Mouse (Mus musculus) left cerebral cortex, adult 2 months (tissue): ENCODE results near the gene Nol10. TPM values are rescaled to one million over a fixed set of nuclear protein-coding genes. Genes with fewer than 3 reads are reported as not detected.

Source experiments
- DNase-seq, 2 experiments: peaks; one replicate each; pipeline ENCODE4 v3.0.0; 2021 to 2022; ENCODE audit warnings: low spot score in 2 of 2, mixed read lengths in 1 of 2; ENCODE audit errors: extremely low spot score in 1 of 2
- H3K27ac ChIP-seq: fragments of 200-600 bp; 2 replicates; pipeline ENCODE4 v1.8.1; 2022
- H3K4me3 ChIP-seq: fragments of 200-600 bp; 2 replicates; pipeline ENCODE4 v1.8.1; 2022
- CTCF ChIP-seq: fragments of 200-600 bp; IDR thresholded peaks from 2 replicates; pipeline ENCODE4 v1.8.1; 2022; ENCODE audit warnings: antibody characterized with exemption, mild to moderate bottlenecking, moderate library complexity
- intact Hi-C: fragments of 180-260 bp; cut with DNase I; formaldehyde crosslinking; loops from one replicate; pipeline ENCODE4 v1.15.1; 2025
- total RNA-seq, 2 experiments: library from RNA; stranded (reverse); gene quantifications; 2 replicates each; pipeline ENCODE4 v1.2.3; 2021

The Nol10 gene
- total RNA-seq, 2 experiments from 2014 or later: 20.5 to 21.4 TPM

GRCm38 (mm10) chr12:17333459-17333858, 14.8 kb upstream of the Nol10 start:
- DNase-seq: no peak
- intact Hi-C loops: no loop called here
- TF ChIP-seq CTCF: no peak
- Histone ChIP-seq H3K4me3 (no peak overlapping the region), H3K27ac (no peak overlapping the region)

DNA sequence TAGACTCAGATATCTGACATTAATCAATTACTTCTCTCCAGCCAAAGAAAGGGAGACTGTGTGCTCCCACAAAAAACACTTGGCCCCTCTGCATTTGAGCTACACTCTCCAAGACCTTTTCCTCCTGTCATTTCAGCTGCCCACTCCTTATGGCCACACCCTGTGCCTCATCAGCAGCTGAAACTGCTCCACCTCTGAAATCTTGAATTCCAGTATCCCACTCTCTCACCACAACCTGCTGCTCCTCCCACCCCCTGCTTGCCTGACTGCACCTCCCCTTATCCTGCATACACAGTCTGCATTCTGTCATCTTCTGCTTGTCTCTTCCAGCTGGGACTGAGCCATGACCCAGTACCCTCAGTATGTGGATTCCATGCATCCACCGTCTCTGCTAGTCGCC, 9.9 kb upstream of the Nol10 start:
- Histone ChIP-seq H3K4me3 (no peak overlapping the region), H3K27ac (no peak overlapping the region)
- intact Hi-C loops: no loop called here
- TF ChIP-seq CTCF: no peak
- no peak for DNase-seq

DNA sequence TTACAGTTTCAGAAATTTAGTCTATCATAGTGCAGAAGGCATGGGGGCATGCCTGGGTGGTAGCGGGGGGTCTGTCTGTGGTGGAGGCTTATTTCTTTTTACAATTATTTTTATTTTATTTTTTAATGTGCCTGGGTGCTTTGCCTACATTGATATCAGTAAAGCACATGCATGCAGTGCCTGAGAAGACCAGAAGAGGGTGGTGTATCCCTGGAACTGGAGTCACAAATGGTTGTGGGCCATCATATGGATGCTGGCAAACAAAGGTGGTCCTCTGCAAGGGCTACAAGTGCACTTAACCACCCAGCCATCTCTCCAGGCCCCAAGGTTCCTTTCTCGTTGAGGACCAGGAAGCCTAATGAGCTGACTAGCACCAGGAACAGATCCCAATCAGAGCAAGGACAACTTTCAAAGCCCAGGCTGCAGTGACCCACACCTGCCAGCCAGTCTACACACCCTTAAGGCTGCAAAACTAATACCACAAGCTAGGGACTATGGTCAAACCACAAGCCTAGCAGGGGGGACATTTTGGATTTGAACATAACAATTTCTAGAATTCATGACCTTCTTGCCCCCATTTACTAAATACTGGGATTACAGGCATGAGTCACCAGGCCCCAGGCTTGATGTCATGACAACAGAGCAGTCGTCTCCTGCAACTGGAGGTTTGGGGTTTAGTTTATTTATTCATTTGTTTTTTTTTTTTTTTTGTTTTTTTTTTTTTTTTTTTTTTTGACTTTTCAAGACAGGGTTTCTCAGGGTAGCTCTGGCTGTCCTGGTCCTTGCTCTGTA, 8.9 kb upstream of the Nol10 start:
- DNase-seq: no peak
- H3K4me3 ChIP-seq: no peak overlapping the region
- peak; percentile 39 for TF ChIP-seq CTCF
- intact Hi-C loops: no loop called here
- no peak overlapping the region for H3K27ac ChIP-seq

DNA sequence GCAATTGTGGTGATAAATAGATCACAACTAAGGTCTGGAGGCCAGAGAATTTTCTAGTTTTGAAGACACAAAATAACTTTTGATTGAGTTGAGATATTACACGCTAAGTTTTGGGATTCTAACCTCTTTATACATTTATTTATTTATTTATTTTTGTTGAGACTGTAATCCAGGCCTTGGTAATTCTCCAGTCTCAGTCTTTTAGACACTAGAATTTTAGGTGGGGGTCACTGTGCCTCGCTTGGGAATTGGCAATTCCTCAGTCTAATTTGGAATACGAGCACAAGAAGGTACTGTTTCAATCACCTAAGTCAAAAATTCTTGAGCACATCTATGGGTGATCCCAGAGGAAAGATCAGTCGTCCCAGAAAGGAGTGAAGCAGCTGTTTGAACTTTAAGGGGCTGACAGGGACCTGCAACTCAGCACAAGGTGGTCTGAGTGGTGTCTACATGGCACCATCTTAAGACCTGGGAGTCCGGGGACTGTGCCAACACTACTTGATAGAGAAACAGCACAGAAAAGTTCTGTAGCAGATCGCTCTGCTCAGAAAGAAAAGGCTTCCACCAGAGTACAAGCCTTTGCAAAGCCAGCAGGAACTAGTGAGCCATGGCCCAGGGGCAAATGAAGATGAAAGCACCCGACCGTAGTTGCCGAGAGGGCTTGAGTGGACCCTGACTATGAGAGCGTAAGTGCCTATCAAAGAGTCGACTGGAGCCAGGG, 771 bp upstream of the Nol10 start:
- no peak for TF ChIP-seq CTCF
- intact Hi-C loops: loop anchor here (2.0 to 10.0 kb wide), 2 partner anchors 81 to 533 kb away; partner anchors contain the start of genes E2f6 and Pdia6
- no peak for DNase-seq
- Histone ChIP-seq H3K4me3 (peak overlapping the region; percentile 88), H3K27ac (peak overlapping the region; percentile 81)

DNA sequence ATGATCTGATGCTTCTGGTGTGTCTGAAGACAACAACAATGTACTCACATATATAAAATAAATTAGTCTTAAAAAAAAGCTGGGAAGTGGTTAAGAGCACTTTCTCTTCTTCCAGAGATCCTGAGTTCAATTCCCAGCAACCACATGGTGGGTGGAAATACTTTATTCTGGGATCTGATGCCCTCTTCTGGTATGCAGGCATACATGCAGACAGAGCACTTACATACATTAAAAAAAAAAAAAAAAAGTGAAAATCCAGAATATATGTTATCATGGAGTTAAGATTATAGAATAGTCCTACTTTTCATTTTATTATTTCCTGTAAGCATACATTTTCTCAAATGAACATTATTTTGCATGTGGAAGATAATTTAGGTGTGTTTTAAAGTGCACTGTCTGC, 1.8 kb downstream of the Nol10 start:
- intact Hi-C loops: no loop called here

GRCm38 (mm10) chr12:17356853-17357252, 8.6 kb downstream of the Nol10 start:
- TF ChIP-seq CTCF: peak; percentile 45
- no peak for DNase-seq
- no peak overlapping the region for H3K27ac ChIP-seq
- intact Hi-C loops: no loop called here
- H3K4me3 ChIP-seq: no peak overlapping the region

More for the DNA sequence above, 1.8 kb downstream of the Nol10 start:
- TF ChIP-seq CTCF: peak; percentile 27
- DNase-seq: no peak
- Histone ChIP-seq H3K4me3 (no peak overlapping the region), H3K27ac (no peak overlapping the region)

DNA sequence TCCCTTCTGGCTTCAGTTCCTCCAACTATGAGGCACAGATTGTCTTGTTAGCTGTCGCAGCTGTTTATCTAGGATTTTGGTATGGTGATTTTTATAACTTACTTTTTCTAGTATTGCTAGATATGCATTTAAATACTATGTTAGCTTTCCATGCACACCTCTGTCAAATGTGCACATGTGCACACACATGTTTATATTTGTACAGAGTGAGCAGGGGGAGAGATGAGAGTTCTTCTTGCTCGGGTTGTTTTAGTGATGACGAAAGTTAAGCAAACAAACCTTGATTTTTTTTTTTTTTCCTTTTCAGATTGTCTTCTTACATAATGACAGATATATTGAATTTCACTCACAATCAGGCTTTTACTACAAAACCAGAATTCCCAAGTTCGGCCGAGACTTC, 9.5 kb downstream of the Nol10 start:
- no peak for DNase-seq
- no peak for TF ChIP-seq CTCF
- no peak overlapping the region for H3K27ac ChIP-seq
- H3K4me3 ChIP-seq: no peak overlapping the region
- intact Hi-C loops: no loop called here

GRCm38 (mm10) chr12:17358981-17359380, 10.7 kb downstream of the Nol10 start:
- TF ChIP-seq CTCF: peak; percentile 50
- peak in 1 of 2 experiments; percentile 34 for DNase-seq
- intact Hi-C loops: no loop called here
- no peak overlapping the region for H3K27ac ChIP-seq
- no peak overlapping the region for H3K4me3 ChIP-seq

- H3K27ac ChIP-seq: no peak overlapping the region
- intact Hi-C loops: no loop called here
- H3K4me3 ChIP-seq: no peak overlapping the region
- DNase-seq: no peak
- no peak for TF ChIP-seq CTCF
Measured at GRCm38 (mm10) chr12:17360104-17360503, 11.8 kb downstream of the Nol10 start.

DNA sequence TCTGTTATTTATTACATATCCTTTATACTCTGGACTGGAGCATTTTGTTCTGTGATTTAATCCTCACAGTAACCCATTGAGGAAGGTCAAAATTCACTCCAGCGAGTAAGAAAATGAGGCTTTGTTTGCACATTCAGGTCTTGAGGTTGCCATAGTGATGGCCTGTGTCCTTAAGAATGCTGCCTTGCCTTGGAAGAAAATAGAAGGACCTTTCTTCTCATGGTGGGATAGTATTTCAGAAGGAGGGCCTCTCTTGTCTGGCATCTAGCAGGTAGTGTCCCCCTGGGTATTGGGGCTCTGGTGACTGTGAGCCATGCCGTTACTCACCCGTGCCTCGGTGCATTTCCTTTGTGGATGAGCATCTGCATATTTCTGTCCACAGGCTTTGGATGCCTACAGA, 12.4 kb downstream of the Nol10 start:
- Histone ChIP-seq H3K27ac (no peak overlapping the region), H3K4me3 (no peak overlapping the region)
- DNase-seq: no peak
- TF ChIP-seq CTCF: no peak
- intact Hi-C loops: no loop called here

GRCm38 (mm10) chr12:17362316-17362715, 14.1 kb downstream of the Nol10 start:
- no peak for DNase-seq
- intact Hi-C loops: no loop called here
- no peak for TF ChIP-seq CTCF
- H3K4me3 ChIP-seq: no peak overlapping the region
- no peak overlapping the region for H3K27ac ChIP-seq

DNA sequence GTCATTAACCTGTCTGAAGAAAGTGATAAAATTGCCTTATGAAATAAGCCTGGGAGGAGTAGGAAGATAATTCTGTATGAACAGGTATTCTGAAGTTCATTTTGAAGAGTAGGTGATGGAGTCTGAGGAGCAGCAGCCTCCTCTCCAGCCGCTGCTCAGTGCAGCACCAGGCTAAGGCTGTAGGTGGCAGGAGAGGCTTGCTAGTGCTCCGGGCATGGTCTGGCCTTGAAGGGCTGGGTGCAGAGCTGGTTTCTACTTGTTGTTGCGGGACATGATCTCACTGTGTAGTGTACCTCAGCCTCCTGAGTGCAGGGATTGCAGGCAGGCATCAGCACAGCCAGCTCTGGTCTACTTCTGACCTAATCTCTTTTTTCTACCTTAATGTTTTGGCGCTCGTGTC, 18.7 kb downstream of the Nol10 start:
- intact Hi-C loops: loop anchor here (2.0 to 5.0 kb wide), 2 partner anchors 178 to 440 kb away; partner anchors contain the start of gene Odc1
- no peak overlapping the region for H3K4me3 ChIP-seq
- peak; percentile 62 to 65 for DNase-seq
- H3K27ac ChIP-seq: no peak overlapping the region
- peak; percentile 80 for TF ChIP-seq CTCF
